Mouse (Mus musculus): ENCODE results near the gene Galnt7.
"Not testable (repeated sequence)": the region's sequence is repeated elsewhere in the genome, so short reads cannot be mapped to it uniquely, and the experiment has no call there.

Gene Galnt7

DNA sequence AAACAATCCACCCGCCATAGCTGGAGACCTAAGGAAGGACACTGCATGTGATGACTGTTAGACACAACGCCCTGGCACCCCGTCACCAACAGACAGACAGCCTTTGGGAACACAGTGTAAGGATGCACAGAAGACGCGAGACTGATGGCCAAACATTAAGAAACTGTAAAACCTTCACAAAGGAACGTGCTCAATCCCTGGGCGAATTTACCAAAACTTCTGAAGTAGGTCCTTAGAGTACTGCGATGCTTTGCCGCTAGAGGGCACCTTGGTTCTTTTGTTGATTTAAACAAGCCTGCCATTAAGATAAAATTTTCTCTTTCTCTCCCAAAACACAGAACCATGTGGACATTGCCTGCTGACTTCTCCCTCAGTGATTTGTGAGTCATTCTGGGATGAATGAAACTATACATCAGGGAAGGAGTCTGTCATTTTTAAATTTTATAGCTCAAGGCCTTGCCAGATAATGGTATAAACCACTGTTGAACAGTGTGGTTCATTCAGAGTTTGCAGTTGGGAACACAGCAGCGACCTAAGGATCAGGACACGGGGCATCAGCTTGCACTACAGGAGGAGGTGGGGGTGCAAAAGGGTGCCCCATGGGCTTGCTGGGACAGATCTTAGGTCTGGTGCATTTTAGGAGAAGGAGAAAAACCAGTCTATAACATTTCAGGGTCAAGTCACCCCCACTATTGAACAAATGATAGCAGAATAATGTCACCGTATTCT, 112.6 kb downstream of the Galnt7 start:
- peak in 1 of 2 experiments; percentile 71 for DNase-seq (ENCODE audit: low spot score in 2 of 2)

DNA sequence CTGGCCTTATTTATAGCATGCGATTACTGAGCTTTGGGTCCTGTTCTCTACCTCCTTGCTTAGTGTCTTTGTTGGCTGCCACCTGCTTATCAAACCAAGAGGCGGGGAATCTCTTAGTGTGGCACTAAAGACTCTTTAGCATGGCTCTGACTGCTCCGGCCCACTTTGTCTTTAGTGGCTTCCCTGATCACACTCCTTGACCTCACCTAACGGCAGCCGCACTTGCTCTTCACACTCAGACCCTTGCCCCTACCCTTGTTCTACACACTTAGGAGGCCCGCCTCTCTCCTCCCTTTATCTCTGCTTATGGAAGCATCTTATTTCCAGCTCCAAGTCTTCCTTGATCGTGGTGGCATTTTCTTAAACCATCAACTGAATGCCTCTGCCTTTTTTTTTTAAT, 114.2 kb downstream of the Galnt7 start:
- peak in 1 of 2 experiments; percentile 45 for DNase-seq (ENCODE audit: low spot score in 2 of 2)

DNA sequence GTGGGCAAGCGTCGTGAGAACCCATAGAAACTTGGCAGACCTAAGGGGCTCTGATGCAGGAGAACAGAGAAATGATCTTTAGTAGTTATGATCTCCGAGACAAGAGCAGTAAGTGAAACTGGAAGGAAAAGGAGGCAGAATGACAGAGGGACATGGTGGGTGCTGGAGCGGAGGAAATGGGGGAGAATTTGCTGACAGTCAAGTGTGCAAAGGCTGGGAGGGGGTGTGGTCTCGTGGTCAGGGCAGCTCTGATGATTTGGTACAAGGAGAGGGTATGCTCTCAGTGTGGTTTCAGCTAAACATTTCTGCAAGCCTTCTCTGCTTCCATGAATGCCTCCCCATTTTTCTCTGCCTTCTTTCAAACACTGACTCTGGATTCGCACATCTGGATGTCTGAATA, 116.7 kb downstream of the Galnt7 start:
- DNase-seq (ENCODE audit: low spot score in 2 of 2) = peak in 1 of 2 experiments; percentile 52

DNA sequence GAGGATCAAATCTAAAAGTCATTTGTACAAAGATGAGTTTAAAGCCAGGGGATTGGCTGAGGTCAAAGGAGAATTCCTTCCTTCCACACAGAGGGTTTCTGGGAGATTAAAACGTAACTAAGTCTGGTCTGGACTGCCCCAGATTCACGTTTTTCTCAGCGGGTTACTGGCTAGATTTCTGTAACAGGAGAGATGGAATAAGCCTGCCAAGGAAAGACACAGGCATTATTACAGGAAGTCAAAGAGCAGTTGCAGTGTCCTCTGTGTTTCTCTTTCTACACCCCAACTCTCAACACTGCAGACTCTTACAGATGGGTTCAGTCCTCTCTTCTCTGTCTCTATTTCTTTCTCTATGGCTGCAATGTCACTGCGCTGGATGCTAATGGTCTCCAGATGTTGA, 118.3 kb downstream of the Galnt7 start:
- DNase-seq (ENCODE audit: low spot score in 2 of 2) = no peak

DNA sequence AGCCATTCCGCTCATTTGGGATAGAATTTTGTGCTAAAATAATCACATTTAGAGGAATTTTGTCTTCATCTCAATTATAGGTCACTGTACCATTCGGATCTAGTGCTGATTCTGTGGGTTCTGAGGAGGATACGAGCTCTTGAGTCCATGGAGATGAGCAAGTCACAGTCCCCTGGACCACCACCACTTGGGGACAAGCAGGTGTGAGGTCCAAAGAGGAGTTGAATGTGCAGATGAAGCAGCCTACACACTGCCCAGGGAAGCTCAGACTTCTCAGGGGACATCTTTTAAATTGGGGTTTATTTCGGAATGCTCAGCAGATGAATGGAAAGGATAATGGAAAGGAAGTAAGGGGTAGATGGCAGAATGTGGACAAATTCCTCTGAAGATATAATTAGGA, 119.7 kb downstream of the Galnt7 start:
- peak in 1 of 2 experiments; percentile 14 for DNase-seq (ENCODE audit: low spot score in 2 of 2)

DNA sequence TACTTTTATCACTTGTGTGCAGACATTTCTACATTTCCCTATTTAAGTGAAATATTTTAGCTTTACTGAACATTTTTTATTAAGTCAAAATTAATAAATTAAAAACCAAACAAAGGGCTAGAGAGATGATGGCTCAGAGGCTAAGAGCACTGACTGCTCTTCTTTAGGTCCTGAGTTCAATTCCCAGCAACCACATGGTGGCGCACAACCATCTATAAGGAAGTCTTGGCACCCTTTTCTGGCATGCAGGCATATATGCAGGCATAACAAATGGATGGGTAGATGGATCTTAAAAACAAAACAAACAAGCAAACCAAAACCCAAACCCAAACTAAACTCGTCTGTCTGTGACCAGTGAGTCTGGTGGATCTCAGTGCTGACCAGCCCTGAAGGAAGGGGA, 120.6 kb downstream of the Galnt7 start:
- DNase-seq (ENCODE audit: low spot score in 2 of 2) = peak in 1 of 2 experiments; percentile 47

DNA sequence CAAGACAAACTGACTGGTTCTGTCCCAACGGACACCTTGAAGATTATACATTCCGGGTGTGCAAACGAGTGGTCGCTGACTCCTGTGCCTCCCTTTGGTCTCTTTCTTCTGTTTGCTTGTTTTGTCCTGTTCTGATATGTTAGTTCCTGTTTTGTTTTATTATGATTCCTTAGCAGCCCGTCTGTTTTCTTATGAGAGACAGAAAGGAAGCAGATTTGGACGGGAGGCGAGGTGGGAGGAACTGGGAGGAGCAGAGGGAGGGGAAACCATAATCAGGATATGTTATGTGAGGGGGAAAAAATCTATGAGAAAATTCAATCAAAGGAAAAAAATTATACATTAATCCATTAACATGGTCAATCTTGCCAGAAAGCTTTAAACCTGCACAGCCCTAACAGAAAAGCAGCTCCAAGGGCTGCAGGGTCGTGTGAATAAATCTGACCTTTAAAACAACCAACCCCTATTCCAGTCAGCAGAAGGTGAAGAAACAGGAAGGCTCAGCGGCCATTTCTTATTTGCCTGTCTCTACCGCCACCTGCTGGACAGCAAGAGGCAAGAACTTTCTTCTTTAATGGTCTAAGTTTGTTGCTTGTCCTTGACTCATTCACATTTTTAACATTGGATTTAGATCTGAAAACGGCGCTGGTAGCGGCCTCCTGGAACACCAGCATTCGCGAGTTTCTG, 122.0 kb downstream of the Galnt7 start:
- DNase-seq (ENCODE audit: low spot score in 2 of 2) = peak; percentile 69 to 82

DNA sequence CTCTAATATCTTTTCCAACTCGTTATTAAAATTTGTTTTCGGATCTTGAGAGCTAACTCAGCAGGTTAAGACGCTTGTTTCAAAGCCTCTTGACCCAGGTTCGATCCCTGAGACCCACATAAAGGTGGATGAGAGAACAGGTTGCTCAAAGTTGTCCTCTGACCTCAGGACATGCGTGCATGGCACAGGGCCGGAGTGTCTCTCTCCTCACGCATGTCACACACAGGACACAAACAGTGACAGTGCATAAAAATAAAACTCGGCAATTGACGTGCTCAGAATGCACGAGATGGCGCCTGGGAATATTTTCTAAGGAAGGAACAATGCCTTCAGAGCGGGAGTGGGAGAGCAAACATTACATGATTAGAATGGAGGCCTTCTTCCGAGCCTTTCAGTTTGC, 122.6 kb downstream of the Galnt7 start:
- peak in 1 of 2 experiments; percentile 26 for DNase-seq (ENCODE audit: low spot score in 2 of 2)

DNA sequence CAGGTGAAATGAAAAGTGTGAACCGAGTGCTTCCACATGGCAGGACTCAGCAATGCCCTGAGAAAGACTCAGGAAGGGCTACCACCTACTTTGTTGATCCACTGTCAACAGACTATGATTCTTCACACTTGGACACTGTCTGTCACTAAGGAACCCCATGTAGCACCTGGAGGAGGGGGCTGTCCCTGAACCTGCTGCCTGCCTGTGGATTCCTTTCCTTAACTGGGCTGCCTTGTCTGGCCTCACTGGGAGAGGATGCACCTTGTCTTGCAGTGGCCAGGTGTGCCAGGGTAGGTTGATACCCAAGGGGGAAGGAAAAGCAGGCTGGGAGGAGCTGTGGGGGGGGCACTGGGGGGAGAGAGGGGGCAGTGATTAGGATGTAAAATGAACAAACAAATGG, 124.8 kb downstream of the Galnt7 start:
- no peak for DNase-seq (ENCODE audit: low spot score in 2 of 2)

DNA sequence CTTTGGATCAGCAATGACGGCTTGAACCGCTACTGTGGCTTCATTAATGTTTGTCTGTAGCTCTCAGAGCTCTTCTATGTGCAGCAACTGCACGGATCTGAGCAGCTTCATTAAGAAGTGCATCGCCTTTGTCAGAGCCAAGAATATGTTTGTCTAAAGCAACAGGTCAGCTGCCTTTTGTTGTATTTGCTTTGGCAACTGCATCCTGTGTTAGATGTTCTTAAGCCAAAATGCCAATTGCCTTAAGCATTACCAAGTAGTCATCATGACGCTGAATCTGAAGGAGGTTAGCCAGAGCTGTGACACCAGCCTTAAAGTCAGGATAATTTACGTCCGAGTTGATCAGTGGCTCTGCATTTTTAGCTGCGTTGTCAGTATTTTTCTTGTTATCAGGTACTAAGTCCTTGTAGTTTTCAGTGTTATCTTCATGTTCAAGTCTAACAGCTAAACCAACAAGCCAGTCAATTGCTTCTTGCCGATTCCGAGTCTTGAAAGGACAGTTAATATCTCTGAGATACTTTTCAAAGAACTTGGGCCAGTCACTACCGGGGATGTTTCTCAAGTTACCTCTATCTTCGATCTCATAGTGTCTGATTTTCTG, 132.5 kb downstream of the Galnt7 start:
- no peak for DNase-seq (ENCODE audit: low spot score in 2 of 2)

DNA sequence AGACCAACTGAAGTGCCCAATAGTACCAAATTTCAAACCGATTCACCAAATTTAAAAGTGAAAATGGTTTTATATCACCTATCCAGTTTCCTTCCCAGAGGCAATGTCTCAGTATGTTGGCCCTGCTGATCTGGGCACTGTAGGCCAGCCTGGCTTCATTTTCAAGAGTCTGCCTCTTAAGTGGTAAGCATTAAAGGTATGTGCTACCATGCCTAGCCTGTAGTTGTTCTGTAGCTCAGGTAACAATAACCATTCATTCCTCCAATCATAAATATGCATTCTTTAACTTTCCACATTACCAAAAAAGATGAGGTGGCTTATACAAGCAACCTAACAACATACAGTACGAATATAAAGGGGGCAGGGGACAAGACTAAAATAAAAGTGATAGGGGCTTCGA, 135.1 kb downstream of the Galnt7 start:
- DNase-seq (ENCODE audit: low spot score in 2 of 2) = no peak

DNA sequence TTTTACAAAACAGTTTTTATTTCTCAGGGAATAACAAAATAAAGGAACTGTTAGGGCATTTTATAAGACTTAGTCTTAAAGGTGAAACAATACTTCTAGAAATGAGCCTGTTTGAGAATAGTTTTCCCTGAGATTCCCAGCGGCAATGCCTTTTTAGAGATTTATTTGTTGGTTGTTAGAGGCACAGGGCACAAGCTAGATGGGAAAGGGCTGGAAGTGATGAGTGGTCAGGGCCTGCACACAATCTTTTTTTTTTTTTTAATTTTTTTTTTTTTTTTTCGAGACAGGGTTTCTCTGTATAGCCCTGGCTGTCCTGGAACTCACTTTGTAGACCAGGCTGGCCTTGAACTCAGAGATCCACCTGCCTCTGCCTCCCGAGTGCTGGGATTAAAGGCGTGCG, 136.1 kb downstream of the Galnt7 start:
- DNase-seq (ENCODE audit: low spot score in 2 of 2) = not testable (repeated sequence)

DNA sequence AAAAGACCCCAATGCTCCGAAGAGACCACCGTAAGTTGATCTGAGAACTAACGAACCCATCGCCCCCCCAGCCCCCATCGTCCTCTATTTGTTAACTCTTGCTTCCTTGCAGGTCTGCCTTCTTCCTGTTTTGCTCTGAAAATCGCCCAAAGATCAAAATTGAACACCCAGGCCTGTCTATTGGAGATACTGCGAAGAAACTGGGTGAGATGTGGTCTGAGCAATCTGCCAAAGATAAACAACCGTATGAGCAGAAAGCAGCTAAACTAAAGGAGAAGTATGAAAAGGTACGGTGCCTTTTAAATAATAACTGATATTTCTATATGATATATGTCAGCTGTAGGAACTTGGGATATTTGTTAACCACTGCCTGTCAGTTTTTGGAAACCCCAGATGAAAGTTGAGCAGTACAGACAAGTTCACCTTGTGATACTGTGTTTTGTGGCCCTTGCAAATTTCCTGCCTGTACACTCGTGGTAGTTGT, 139.6 kb downstream of the Galnt7 start:
- DNase-seq (ENCODE audit: low spot score in 2 of 2) = not testable (repeated sequence)

DNA sequence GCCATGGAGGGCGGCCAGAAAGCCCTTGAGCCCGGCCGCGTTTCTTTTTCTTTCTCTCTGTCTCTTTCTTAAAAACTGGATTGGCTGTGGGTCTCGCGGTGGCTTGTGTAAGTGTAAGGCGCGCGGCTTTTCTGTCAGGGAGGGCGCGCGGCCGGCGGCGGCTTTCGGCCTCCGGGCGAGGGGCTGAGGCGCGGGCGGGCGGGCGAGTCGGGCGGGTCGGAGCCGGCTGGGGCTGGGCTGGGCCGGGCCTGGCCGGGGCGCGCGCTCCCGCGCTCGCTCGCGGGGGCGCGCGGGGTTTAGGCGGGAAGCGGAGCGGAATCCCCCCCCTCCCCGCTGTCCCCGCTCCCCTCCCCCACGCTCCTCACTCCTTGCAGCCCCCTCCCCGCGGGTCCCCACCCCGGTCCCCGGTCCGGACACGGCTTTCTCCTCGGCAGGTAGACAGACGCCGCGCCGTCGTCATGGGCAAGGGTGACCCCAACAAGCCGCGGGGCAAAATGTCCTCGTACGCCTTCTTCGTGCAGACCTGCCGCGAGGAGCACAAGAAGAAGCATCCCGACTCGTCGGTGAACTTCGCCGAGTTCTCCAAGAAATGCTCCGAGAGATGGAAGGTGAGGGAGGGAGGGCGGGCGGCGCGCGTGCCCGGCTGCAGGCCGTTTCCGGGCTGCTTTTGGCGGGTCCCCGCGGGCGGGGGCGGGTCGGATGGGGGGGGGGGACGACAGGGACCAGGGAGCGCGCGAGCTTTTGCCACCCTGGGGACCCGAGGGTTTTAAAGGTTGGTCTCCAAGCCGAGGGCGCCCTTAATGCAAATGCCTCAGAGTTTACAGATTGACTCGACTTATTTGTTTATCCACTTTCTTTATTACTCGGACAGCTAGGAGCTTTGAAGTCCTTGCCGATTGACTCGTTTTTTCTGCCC, 140.4 kb downstream of the Galnt7 start:
- DNase-seq (ENCODE audit: low spot score in 2 of 2) = no peak

DNA sequence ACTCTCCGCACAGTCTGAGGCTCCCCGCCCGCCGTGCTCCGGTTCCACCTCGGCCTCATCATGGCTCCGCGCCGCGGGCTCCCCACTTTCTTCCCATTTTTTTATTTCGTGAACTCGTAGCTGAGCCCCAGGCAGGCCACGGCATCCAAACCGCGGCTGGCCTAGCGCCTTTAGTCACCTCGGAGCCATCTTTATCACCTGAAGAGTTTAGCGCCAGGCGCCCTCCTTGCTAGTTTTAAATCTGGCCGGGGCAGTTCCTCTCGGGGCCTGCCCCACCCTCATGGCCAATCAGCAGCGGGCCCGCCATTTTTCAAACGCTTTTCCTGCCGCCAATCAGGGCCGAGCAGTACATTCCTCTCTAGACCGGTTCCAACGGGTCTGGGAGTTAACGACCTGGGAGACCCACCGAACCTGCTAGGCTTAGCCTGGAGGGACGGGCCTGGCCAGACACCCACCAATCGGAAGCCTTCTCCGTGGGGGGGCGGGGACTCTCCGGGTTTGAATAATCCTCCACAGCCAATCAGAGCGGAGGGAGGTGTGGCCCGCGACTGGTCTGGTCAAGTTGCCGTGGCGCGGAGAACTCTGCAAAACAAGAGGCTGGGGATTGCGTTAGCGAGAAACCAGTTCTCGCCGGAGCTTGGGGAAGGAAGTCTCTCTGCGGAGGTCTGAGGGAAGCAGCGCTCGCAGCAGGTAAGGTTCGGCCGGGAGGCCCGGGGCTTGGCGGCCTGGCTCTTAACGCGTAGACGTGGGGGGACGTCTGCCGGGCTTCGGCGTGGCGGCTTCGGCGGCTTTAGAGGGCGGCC, 141.3 kb downstream of the Galnt7 start, which contains the start of gene Hmgb2:
TSS of gene Hmgb2 (plus strand) at position 592 of the 803 bp plus-strand sequence.
- DNase-seq (ENCODE audit: low spot score in 2 of 2) = peak; percentile 100

DNA sequence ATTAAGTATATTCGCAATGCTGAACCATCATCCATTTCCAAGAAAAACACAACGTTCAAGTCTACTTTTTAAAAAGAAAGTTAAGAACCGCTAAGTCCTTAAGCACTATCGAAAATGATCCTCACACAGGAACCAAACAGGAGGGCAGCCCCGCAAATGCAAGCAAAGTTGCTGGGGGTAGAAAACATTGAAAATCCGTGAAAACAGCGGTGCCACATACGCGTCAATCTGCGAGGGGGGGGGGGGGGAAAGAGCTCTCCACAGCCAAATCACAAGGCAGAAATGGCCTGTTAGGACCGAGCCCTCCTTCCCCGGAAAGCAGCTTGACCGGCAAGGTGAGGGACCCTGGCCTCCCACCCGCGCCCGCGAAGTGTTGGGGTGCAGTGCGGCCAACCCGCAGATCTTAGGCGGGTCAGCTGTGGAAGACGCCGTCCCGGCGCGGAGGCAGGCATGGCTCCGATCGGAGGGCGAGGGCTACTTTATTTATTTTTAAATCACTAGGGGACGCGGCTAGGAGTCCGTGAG, 142.0 kb downstream of the Galnt7 start:
- no peak for DNase-seq (ENCODE audit: low spot score in 2 of 2)

DNA sequence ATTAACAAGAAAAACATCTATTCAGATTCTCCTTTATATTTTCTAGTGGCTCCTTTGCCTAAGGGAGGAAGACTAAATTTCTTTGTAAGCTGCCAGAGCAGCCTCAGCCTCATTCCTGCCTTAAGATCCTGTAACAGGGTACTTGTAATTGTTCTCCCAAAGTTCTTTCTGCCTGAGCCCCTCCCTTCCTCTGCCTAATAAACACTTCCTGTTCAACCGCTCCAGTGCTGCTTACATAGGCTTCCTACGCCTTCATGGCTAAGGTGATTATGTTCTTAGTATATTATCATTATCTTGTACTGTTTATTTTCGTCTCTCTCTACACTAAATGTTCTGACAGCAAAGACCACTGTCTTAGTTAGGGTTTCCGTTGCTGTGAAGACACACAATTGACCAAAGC, 144.2 kb downstream of the Galnt7 start:
- no peak for DNase-seq (ENCODE audit: low spot score in 2 of 2)

DNA sequence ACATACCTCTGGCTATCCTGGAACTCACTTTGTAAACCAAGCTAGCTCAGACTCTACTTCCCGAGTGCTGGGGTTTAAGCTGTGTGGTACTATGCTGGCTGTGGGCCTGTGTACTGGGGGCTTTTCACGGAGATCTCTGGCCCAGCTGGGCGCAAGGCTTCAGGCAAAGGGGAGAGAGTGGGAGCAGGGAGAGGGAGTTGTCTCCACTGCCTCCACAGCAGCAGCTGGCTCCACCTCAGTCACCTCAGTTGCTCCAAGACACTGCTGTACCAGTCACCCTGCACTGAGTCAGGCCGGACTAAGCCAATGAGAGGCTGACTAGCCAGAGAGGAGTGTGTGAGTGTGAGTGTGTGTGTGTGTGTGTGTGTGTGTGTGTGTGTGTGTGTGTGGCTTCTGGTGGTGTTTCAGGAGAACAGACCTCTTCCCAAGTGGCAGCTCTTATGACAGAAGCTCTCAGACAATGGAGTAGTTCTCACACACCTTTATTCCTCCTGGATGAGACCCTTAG, 145.2 kb downstream of the Galnt7 start:
- DNase-seq (ENCODE audit: low spot score in 2 of 2) = no peak

DNA sequence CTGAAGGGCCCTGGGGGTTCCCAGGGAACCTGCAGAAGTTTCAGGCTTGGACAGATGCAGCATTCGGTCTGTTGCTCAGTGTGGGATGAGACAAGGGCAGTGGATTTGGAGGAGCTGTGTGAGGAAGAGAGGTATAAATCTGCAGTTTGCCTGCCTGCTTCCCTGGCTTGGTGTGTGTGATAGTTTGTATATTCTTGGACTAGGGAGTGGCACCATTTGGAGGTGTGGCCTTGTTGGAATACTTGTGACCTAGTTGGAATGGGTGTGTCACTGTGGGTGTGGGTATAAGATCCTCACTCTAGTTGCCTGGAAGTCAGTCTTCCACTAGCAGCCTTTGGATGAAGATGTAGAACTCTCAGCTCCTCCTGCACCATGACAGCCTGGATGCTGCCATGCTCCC, 147.3 kb downstream of the Galnt7 start:
- DNase-seq (ENCODE audit: low spot score in 2 of 2) = not testable (repeated sequence)

DNA sequence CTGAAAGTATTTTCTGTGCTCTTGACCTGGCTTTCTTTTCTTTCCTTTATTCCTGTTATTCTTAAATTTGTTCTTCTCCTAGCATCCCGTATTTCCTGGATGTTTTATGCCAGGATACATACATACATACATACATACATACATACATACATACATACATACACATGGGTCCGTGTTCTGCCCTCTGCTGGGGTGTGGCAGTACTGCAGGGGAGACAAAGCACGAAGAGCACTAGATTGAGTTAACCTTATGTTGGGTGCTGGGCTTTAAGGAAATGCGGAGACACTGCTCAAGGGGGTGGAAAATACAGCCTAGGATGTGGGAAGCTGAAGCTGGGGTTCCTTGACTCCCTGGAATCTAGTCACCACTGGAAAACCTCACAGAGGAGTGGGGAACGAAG, 149.2 kb downstream of the Galnt7 start:
- peak; percentile 31 to 72 for DNase-seq (ENCODE audit: low spot score in 2 of 2)

All from urinary bladder, postnatal 4 days (tissue).